Mouse (Mus musculus): Measurements from ENCODE around the gene Nodal.

Nodal gene

DNA sequence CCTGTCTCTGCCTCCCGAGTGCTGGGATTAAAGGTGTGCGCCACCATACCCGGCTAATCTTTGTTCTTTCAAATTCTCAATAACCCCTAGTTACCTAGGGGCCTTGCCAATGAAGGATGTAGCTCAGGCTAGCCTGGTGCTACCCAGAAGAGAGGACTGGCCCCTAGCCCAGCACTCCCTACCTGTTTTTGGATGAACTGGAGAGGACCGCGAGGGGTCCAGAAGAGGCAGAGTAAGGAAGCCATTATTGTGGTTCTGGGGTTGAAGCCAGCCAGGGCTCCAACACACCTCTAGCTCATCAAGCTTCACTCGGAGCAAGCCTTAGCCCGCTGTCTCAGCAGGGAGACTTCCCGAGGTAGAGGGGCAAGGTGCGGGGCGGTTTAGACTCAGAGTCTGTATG is at the start of gene Nodal:
Gene Nodal (plus strand): TSS at position 301 of the 400 bp plus-strand sequence.
- no peak for DNase-seq (ENCODE audit: low spot score in 2 of 2)

DNA sequence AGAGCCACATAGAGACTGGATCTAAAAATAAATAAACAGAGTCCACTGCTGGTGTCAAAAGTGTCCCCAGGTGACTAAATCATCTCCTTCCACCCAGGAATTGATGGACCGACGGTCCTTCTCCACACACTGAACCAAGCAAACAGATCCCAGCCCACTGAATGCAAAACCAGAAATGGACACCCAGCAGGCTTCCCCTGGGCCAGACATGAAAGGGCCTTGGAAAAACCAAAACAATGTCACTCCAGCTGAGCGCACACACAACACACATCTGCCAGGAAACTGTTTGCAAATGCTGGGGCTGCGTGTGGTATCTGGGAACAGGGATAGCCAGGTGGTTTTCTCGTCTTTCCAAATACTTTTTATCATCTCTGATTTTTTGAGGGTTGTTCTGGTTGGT is 48.0 kb upstream of the Nodal start:
- no peak for DNase-seq (ENCODE audit: low spot score in 2 of 2)

DNA sequence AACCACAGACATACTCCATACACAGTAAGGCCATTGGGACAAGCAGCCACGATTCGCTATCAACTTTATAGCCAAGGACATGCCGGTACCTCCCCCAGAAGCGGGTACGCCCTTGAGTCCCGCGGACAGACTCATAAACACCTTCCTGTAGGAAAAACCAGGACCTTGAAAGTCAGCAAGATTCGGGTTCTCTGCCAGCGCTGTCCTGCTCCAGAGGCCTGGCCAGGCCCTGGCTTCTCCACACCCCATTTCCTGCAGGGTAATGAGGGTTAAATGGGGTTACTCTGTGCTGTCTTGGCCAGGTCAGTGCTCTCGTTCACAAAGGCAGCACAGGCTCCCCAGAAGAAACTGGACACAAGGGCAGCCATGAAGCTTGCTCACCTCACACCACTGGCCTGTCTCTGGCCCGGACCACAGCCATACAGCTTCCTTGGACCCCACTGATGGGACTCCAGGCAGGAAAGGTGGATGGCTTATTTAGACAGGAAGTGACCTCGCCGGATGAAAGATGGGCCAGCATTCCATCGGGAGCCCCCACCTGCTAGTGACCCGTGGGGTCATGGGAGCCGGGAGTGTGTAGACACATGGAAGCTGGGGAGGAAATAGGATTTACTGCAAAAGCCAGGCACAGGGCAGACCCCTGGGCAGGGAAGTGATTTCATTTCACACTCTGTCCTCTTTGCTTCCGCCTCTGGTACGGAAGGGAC is 47.3 kb upstream of the Nodal start:
- no peak for DNase-seq (ENCODE audit: low spot score in 2 of 2)

DNA sequence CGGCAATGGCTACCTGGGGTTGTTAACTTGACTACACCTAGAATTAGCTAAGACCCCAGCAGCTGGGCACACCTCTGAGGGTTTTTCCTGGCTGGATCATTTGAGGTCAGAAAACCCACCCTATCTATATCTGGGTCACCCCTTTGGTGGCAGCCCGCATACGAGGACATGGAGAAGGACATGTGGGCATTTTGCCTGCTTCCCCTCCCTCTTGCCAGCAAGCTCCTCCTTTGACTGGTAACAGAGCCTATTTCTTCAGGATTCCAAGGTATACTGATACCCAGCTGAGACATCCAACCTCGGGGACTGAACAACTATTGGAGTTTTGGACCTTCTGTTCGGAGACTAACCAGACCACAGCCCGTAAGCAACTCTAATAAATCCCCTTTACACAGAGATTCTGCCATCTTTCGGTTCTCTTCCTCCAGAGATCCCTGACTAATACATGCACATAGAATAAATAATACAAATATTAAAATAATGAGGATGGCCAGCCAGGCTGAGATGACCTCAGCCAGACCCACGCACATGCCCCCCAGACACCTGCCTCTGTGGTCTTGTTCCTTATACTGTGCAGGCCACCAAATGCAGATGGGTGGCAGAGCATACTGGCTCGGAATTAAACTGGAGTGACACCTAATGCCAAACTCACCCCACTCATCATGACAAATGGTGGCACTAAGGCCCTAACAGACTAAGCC is 45.7 kb upstream of the Nodal start:
- no peak for DNase-seq (ENCODE audit: low spot score in 2 of 2)

DNA sequence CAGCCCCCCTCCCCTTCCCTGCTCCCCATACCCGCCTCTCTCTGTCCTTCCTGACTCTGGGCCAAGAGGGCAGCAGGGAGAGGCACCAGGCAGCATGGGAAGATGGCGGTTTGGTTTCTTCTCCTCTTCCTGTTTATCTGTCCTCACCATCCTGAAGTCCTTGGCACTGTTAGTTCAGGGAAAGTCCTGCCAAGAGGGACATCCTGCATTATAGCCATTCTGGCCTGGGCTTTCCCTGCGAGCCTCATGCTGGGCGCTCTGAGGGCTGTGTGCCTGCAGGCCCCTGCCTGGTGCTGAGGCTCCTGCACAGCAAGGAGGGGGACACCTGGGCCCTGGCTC is 45.2 kb upstream of the Nodal start:
- DNase-seq (ENCODE audit: low spot score in 2 of 2) = no peak

DNA sequence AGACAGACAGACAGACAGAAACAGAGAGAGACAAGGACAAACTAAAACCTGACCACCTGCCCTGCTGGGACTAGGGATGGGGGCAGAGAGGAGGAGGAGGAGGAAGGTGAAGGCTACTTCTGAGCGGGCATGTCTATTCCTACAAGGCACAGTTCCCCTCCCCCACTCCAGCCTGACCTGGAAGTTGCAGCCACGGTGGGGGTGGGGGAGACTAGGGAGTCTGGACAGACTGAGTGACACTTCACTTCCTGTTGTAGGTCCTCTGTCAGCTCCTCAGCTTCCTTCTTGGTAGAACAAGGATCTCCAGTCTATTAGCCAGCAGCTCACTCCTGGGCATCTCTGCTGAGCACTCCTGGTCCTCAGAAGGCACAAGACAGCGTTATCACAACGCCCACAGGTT is 43.7 kb upstream of the Nodal start:
- no peak for DNase-seq (ENCODE audit: low spot score in 2 of 2)

DNA sequence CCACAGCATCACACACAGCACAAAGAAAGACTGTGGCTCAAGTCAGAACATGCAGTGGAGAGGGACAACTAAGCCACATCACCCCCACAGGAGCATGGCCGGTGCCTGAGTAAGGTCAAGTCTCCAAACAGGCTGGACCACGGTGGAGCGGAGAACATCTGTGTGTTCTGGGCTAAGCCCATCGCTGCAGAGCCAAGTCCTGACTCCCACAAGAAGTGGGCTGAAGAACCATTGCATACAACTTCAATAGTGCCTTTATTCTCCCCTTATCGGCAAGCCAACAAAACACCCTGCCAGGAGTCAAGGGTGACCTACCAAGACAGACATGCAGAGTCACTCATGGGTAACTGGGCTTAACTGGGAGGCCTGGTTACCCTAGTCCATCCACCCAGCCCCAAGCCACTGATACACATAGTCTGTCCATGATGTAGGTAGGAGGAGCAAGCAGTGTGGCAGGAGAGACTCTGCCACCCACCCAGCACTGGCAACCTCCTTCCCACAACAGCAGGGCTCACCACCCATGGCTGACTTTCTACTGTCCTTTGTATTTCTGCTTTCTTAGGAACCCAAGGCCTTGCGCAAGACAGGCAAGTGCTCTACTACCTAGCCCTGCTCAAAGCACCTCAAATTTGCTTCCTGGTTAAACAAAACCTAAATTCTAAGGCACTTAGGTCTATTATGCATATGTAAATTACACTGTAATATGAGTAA is 42.8 kb upstream of the Nodal start:
- no peak for DNase-seq (ENCODE audit: low spot score in 2 of 2)

DNA sequence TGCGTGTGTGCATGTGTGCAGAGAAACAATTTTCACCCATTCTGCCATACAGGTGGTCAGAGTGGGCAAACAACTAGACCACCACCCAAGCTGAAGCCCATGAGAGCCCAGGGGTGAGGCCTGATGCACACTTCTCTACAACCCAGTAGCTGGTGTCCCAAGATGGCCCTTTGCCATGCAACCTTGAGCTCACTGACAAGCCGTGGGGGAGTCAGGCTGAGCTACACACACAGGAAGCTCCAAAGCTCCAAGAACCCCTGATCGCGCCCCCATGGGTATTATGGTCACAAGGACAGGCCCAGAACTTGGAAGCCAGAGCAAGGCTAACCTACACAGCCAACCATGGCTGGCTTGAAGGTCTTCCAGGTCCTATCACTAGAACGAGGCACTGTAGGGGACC is 39.7 kb upstream of the Nodal start:
- DNase-seq (ENCODE audit: low spot score in 2 of 2) = no peak

DNA sequence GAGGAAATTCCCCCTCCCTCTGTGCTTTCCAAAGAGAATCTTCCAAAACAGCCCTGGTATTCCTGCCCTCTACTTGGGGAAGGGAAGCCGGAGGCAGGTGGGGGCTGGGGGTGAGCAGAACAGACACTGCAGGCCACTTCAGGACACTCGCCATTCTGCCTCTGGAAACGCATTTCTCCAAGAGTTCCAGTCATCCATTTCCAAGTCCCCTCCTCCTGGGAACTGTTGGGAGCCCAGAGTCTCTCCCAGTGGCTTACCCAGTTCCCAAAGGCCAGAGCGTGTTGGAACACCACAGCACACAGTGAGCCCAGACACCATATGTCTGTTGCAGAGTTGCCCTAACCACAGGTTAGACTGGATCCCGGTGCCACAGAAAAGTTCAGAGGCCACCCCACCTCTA is 39.1 kb upstream of the Nodal start:
- DNase-seq (ENCODE audit: low spot score in 2 of 2) = no peak

DNA sequence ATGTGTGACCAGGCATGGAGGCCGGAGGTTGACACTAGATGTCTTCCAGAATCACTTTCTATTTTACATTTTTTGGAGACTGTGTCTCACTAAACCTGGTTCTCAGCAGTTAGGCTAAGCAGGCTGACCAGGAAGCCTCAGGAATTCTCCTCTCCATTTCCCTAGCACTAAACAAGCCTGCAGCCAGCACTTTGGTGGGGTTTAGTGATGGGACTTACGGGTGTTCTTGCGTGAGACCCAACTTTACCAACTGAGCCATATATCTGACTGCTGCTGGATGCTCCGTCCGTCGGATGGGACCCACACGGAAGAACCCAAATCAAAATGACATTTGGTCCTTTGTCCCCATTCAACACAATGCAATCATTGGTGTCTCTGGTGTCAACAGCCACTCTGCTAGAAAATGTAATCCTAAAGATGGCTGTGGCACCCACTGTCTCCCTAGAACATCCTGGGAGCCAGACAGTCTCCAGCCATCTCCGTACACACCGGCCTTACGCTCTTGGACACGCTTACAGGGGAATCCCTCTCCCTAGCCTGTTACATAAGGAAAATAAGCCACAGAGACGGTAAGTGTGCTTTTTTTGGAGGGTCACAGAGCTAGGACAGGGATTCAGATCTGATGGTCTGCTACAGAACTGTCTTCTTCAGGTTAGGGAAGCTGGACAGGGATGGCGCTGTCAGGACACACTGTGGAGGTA is 38.3 kb upstream of the Nodal start:
- DNase-seq (ENCODE audit: low spot score in 2 of 2) = no peak

DNA sequence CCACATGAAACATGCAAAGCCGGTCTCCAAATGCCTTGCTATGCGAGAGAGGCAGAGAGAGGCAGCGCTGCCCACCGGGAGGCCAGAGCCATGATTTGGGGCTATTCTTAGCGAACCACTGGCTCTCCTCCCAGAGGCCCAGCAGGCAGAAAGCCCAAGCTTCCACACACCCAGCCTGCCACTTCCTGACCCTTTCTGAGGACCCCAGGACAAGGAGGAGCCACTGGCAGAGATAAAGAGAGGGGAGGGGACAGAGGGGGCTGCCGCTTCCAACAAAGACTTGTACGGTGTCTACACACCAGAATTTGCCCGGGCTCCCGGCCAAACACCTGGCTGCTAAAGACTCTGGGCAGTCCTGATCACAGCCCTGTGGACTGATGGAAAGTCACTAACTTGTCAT is 37.6 kb upstream of the Nodal start:
- no peak for DNase-seq (ENCODE audit: low spot score in 2 of 2)

DNA sequence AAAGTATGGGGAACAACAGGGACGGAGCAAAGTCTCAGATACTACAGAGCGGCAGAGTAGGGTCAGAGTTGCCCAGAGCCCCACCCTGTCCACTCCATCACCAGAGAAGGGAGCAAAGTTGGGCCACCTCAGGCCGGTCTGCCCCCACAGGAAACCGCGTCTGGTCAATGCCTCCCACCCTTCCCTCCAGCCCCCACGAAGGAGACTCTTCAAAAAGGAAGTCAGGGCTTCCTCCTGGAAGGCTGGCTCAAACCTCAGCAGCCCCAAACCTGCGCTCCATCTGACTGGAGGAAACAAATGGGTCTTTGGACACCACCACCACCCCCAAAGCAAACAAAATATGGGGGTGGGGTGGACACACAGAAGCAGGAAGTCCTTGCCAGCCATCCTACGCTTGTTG is 35.9 kb upstream of the Nodal start:
- DNase-seq (ENCODE audit: low spot score in 2 of 2) = no peak

DNA sequence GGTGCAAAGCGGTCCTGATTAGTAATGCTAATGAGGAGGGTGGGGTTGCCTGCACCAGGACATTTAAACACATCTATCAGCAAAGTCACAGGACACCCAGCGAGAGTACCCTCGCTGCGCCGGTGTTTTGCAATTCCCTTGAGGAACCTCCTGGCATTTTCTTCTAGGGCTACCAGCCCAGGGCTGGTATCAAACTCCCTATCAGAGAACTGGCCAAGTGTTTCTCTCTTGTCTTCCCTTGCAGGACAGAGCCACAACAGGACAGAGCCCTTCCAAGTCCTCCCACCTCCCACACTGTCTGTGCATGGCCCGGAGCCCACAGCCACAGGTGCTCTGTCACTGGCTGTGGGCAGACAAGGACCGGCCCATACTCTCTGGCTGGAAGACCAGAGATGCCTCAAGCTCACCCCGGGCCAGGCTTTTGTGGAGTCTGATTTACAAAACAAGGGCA is 35.5 kb upstream of the Nodal start:
- no peak for DNase-seq (ENCODE audit: low spot score in 2 of 2)

DNA sequence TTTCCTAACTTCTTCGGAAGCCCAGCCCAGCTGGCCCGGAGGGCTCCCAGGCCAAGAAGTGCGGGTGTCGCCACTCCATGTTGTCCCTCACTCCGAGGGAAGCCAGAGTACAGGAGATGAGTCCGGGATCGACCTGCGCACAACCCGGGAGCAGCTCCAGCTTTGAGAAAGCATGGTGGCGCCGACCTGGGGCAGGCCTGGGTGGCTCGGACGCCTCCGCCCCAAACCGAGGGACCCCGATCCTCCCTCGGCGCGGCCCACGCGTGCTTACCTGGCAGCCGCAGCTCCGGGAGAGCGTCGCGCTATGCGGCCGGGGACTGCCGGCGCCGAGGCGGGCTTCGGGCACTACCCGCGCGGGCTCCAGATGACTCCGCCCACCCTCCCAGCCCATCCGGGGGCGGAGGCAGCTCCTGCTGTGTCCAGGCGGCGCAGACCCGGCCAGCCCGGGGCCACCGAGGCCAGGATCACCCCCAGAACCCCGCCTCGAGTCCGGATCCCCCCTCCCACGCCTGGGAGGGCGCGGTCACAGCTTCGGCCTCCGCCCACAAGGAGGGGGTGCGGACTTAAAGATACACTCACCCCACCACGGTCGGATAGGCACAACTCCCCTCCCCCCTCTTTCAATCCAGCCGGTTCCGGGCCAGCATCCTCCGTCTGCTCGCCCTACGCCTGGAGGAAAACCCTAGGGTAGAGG is 34.6 kb upstream of the Nodal start, which contains the start of gene Pald1:
Gene Pald1 (minus strand): TSS at position 510 of the 694 bp plus-strand sequence.
- no peak for DNase-seq (ENCODE audit: low spot score in 2 of 2)

DNA sequence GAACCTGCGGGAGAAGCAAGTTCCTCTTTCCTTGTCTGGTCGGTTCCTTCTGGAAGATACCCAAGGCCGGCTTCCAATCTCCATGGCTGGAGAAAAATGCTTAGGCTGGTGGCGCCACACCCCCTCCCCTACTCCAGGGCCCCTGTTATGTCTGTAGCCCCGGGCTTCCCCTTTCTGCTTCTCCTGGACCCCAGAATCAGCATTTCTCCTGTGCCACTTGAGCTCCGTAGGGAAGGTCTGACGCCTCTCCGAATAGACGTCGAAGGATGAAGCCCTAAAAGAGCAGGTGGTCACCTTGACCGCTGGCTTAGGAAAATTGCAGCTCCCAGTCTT is 34.1 kb upstream of the Nodal start:
- DNase-seq (ENCODE audit: low spot score in 2 of 2) = no peak

DNA sequence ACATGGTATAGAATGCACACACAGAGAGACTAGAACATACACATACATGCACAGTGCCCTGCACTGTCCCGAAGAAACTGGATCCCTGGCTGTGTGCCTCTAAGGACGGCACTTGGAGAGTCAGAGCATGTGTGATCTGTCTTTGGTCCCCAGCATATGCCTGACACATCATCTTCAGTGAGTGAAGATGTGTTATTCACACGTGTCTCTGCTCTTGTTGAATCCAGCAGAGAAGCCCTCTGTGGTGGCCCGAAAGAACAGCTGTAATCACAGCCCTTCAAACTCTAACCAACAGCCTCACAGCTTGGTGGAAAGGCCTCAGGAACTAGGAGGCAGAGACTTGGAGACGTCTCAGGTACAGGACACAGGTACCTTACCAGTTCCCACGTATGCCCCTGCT is 32.6 kb upstream of the Nodal start:
- DNase-seq (ENCODE audit: low spot score in 2 of 2) = no peak

DNA sequence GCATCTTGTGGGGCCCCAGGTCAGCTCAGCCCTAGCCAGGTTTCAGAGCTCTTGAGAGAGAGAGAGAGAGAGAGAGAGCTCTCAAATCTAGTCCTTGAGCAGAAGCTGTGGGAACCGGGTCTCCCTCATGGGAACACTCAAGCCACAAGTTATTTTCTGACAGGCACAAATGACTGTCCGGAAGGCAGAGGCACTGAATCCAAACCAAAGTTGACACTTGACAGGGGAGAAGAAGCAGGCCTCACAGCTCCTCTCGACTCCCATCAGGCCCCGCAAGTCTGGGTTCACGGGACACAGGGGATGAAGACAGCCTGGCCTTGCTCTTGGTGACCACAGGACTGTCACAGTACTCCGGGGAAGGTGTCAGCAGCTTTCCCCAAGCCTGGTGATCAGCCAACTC is 31.5 kb upstream of the Nodal start:
- no peak for DNase-seq (ENCODE audit: low spot score in 2 of 2)

DNA sequence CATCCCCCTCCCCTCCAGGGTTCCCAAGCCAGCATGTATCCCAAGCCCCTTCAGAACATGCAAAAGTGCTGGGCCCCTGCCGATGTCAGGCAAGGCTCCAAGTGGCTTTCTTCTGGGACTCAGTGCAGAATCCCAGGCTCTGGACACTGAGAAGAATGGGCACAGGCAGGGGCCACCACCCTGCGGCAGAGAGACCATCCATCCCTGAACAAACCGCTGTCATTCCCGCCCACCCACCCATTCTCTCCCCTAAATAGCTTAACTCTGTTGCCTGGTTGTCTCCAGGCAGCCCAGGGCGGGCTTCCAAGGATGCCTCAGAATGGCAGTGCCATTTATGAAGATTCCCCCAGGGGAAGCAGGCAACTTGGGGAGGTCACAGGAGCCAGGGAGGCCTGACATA is 28.8 kb upstream of the Nodal start:
- no peak for DNase-seq (ENCODE audit: low spot score in 2 of 2)

DNA sequence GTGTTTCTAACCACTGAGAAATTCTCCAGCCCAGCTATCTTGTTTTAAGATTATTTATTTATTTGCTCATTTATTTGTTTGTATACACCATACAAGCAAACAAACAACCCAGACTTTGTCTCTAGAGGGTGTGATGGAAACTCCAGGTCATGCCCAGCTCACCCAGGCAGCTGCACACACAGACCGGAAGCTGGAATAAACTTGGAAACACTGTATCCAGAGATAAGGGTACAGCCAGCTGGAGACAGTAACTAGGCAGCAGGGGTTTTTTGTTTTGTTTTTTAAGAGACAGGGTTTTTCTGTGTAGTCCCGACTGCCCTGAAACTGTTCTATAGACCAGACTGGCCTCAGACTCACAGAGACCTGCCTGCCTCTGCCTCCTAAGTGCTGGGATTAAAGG is 27.6 kb upstream of the Nodal start:
- no peak for DNase-seq (ENCODE audit: low spot score in 2 of 2)

DNA sequence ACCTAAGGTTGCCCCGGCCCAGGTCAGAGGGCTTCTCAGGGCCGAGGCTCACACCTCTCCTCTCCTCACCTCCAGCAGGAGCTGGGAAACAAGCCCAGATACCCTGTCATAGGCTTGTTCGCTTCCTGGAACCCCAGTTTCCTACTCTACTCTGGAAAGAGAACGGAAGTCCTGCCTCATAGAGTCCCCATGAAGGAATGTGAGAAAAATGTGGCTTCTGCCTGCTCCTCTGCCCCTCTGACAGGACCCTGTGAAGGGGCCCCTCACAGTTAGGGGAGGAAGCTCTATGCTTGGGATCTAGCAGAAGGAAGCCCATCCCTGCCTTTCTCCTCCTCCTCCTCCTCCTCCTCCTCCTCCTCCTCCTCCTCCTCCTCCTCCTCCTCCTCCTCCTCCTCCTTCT is 25.2 kb upstream of the Nodal start:
- no peak for DNase-seq (ENCODE audit: low spot score in 2 of 2)

DNA sequence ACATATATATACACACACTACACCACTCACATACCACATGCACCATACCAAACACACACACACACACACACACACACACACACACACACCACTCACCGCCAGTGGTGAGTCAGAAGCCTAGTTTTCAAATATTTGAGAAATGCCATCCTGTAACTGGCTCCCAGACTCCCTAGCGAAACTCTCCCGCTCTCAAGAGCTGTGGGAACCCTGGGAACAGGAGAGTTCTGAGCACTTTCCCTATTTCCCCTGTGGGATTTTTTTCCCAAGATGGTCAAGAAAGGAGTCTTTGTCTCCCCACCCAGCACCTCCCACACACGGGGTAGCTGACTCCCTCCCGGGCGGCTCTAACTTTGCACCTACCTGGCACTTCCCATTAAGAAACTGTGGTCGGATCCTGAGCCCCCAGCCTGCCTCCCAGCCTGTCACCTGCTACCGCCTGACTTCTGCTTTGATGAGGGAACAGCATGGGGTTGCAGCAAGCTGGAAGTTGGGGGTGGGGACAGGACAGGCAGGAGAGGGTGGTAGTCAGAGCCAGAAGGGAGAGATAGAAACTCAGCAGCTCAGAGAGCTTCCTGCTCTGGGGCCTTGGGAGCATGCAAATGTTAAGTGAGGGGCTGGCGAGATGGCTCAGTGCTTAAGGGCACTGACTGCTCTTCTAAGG is 23.2 kb upstream of the Nodal start:
- DNase-seq (ENCODE audit: low spot score in 2 of 2) = no peak
